Mouse (Mus musculus) olfactory bulb, adult 2 months (tissue): Measurements from ENCODE around the gene Trim80. TPM values are rescaled to one million over a fixed set of nuclear protein-coding genes. Genes with fewer than 3 reads are reported as not detected.

Experiments
- H3K27ac ChIP-seq: fragments of 200-500 bp; 2 replicates; pipeline ENCODE4 v1.5.1; 2012; ENCODE audit warnings: low read depth, low read length; ENCODE audit not compliant: insufficient read depth
- H3K4me1 ChIP-seq: fragments of 200-500 bp; 2 replicates; pipeline ENCODE4 v1.6.1; 2012; ENCODE audit warnings: low read length; ENCODE audit not compliant: control insufficient read depth, insufficient read depth
- H3K4me3 ChIP-seq: fragments of 200-500 bp; 2 replicates; pipeline ENCODE4 v1.5.1; 2012; ENCODE audit warnings: mild to moderate bottlenecking, low read depth, low read length, moderate library complexity; ENCODE audit not compliant: insufficient read depth
- CTCF ChIP-seq: fragments of 200-500 bp; IDR thresholded peaks from 2 replicates; pipeline ENCODE4 v1.5.1; 2012; ENCODE audit warnings: low read depth, mild to moderate bottlenecking, low read length, moderate library complexity; ENCODE audit not compliant: insufficient read depth
- POLR2A ChIP-seq: fragments of 200-500 bp; IDR thresholded peaks from 2 replicates; pipeline ENCODE4 v1.6.1; 2012; ENCODE audit warnings: mild to moderate bottlenecking, low read depth, low read length, moderate library complexity; ENCODE audit not compliant: insufficient read depth
- WGBS: fragments of 180-500 bp; shearing (Covaris S2); methylation state at CpG from one replicate; pipeline ENCODE4 v1.1.7; 2018; 5-methylcytosine and 5-hydroxymethylcytosine counted together
- polyA plus RNA-seq: library from polyadenylated mRNA; stranded (reverse); fragments of >200 nt; gene quantifications from 2 replicates; pipeline ENCODE4 v1.2.4, GENCODE M21; 2012; ENCODE audit warnings: low replicate concordance; ENCODE audit not compliant: missing spikeins, insufficient read depth, insufficient read length

Trim80 gene
- polyA plus RNA-seq, 1 experiment, result not detected

DNA sequence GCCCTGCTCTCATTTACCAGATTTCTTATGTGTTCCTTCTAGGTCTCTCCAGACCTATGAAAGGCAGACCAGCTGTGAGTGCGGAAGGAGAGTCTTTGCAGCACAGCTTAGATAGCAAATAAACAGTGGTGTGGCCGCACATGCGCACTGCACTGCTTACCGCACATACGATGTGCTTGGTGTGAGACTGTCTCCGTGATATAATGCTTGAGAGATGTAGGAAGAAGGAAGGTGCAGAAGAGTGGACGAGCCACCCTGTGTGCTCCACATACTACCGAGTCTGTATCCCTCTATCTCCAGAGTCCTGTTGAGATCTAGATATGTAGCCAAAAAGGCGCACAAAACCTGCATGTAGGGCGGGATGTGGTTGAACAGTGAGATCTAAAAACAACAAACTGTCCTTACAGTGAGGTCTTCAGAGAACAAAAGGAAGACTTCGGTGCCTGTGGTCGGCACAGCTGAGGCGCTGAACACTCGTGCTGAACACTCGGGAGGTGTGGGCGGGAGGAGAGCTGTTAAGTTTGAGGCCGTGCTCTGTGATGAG lies 33.4 kb upstream of the Trim80 start:
- no peak overlapping the region for H3K4me3 ChIP-seq
- H3K27ac ChIP-seq, result no peak overlapping the region
- 83% methylated on average over 17 of the region's 17 CpGs for WGBS
- TF ChIP-seq CTCF (no peak), POLR2A (no peak)
- 0 out of 2 replicates have a peak, but pooled peaks cover 7% of the 10 kb centered on the region for H3K4me1 ChIP-seq

DNA sequence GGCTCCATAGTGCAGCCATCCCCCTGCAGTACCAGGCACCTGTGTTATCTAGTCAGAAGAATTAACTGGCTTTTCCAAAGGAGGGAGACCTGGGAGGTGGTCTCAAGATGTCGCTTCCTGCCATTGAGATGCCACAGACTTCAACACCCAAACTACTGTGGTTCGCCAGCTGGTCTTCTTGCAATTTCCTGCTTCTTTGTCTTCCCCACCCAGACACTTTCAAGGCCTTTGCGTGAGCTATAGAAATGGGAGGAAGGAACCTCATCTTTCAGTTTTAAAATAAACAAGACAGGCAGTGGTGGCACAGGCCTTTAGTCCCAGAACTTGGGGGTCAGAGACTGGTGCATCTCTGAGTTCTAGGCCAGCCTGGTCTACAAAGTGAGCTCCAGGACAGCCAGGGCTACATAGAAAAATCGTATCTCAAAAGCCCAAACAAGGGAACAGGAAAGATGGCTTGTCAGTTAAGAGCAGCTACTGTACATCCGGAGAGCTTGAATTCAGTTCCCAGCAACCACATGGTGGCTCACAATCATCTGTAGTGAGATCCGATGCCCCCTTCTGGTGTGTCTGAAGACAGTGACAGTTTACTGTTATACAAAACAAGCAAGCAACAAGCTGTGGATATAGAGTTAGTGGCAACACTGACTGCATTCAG lies 32.0 kb upstream of the Trim80 start:
- WGBS, result 74% methylated on average over 6 of the region's 6 CpGs
- TF ChIP-seq POLR2A (no peak), CTCF (no peak)
- Histone ChIP-seq H3K4me1 (0 out of 2 replicates have a peak, but pooled peaks cover 9% of the 10 kb centered on the region), H3K27ac (no peak overlapping the region; the same call in 1 of the 2 replicates), H3K4me3 (no peak overlapping the region)

DNA sequence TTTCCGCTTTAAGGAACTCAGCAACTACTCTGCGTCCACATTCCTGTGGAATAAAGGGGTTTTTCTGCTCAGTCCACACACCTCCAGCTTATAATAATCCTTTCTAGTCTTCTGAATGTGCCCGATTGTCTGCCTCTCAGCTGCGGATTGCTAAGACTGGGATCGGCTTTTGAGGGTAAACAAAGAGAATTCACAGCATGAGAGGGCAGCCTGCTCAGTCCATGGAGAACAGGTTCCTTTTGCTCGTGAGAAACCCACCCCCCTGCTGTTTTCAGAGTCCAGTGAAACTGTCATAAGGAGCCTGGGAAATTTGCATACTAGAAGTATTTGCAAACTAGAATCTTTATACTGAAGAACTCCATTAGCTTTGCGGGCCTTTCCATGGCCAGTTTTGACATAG lies 30.8 kb upstream of the Trim80 start:
- WGBS, result 41% methylated on average over 7 of the region's 7 CpGs
- Histone ChIP-seq H3K27ac (no peak overlapping the region; the same call in 1 of the 2 replicates), H3K4me1 (peaks cover 11% of the 10 kb centered on the region), H3K4me3 (no peak overlapping the region)
- TF ChIP-seq POLR2A, result no peak
- TF ChIP-seq CTCF, result no peak

DNA sequence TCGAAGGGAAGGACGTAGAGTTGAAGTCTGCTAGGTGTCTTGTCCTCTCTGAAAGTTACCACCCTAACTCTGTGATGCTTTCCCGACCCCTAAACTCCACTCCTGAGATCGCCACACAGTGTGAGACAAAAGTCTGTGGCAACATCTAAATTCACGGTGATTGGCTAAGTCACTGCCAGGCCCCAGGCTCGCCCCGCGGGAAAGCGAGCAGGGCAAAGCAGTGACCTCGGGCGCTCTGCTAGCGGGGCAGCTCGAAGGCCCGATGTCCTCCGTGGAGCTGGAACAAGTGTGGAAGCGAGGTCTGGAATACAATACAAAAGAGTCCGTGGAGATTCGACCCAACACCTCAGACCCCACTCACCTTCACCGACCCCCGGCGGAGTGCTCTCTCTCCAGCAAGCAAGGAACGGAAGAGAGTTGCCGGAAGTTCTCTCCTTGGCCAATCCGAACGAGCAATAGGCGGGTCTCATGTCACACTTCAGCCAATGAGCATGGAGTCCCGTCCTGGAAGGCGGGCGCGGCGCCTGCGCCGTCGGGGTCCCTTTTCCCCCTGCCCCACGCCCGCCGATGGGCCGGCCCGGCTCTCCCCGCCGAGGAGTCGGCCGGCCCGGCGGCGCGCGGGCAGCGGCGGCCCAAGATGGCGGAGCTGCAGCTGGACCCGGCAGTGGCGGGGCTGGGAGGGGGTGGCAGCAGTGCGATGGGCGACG lies 20.7 kb upstream of the Trim80 start, which contains the start of the genes Atp5h and Kctd2:
Gene Atp5h, minus strand, starts transcription at position 432 of the 707 bp plus-strand sequence.
Gene Kctd2, plus strand, starts transcription at position 598 of the 707 bp plus-strand sequence.
- Histone ChIP-seq H3K4me1 (peaks cover 12% of the 10 kb centered on the region), H3K27ac (peak within 1 kb of the TSS; percentile 72), H3K4me3 (peak within 1 kb of the TSS; percentile 90)
- under 1% methylated on average over 56 of the region's 56 CpGs for WGBS
- TF ChIP-seq POLR2A (peak; percentile 81), CTCF (no peak)

DNA sequence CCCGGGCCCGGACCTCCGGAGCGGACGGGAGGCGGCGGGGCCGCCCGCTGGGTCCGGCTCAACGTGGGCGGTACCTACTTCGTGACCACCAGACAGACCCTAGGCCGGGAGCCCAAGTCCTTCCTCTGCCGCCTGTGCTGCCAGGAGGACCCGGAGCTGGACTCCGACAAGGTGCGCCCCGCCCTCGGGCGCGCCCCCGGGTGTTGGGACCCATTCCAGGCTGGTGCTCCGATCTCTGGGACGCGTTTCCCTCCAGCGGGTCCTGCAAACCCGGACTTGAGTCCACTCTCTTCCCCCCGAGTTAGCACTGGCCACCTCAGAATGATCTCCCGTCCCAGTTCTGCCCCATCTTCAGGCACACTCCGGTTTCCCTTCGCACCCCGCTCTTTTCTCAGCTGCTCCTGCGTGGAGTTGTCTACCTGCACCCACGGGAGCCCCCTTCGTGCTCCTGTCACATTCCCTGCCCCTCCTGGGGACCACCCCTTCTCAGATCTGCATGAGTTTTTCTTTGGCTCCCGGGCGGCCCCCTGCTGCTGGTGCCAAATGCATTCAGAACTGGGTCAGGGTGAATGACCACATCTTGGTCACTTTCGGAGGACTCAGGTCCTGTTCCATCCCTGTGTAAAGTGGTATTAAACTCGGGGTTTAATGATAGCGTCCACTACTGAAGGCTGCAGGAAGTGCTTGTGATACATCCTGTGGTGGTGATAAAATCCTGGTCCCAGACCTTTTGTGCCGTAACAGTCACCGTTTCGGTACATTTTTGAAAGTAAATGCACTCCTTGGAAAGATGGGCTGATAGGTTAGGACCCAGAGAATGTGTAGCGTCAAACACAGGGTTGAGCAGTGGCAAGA lies 19.8 kb upstream of the Trim80 start:
- 1% methylated on average over 45 of the region's 45 CpGs for WGBS
- Histone ChIP-seq H3K4me3 (peak overlapping the region; percentile 90), H3K4me1 (peaks cover 12% of the 10 kb centered on the region), H3K27ac (no peak overlapping the region; the same call in 1 of the 2 replicates)
- TF ChIP-seq POLR2A, result no peak
- TF ChIP-seq CTCF, result no peak

DNA sequence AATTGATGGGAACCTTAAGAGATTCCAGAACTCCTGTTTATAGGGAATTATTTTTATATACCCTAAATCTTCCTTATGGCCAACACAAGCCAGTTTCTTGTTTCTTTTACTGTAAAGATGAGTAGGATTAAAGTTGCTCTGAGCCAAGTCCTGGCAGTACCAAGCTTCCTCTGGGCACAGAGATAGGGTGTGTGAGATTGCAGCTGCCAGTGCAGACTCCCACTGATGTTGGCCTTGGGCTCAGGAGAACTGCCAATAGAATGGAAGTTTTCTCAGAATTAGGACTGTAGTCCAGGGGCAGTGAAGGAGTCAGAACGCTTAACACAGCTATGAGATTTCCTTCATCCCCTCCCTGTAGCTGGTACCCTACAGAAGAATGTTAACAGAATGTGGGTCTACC lies 19.0 kb upstream of the Trim80 start:
- no peak for TF ChIP-seq CTCF
- TF ChIP-seq POLR2A, result no peak
- WGBS, result 20% methylated on average over 1 of the region's 1 CpGs
- Histone ChIP-seq H3K27ac (no peak overlapping the region), H3K4me1 (peaks cover 12% of the 10 kb centered on the region), H3K4me3 (no peak overlapping the region)

DNA sequence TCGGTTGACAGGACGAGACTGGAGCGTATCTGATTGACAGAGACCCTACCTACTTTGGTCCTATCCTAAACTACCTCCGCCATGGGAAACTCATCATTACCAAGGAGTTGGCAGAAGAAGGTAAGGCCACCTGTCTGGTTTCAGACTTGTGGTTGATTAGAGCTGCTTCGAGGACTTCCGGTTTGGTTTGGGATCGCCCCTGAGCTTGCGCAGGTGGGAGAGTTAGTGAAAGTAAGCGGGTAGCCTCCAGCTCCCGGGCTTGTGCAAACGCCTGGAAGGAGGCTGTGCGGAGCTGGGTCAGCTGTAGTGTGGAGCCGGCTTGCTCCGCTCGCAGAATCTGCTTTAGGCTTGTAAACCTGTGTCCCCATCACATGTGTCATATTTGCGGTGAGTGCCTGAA lies 18.4 kb upstream of the Trim80 start:
- Histone ChIP-seq H3K27ac (no peak overlapping the region), H3K4me3 (no peak overlapping the region), H3K4me1 (peaks cover 12% of the 10 kb centered on the region)
- 89% methylated on average over 16 of the region's 16 CpGs for WGBS
- TF ChIP-seq POLR2A (no peak), CTCF (no peak)

DNA sequence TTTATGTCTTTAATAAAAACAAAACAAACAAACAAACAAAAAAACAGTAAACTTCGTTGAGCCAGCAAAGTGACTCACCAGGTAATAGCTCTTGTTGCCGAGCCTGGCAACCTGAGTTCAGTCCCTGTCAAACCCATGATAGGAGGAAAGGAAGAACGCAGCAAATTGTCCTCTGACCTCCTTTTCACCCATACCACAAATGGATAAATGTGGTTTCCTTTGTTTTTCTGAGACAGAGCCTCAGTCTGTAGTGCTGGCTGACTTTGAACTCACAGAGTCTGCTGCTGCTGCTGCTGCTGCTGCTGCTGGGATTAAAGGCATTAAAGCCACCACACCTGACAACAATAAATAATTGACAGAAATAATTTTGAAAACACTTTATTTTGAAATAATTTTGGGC lies 17.3 kb upstream of the Trim80 start:
- TF ChIP-seq CTCF (no peak), POLR2A (no peak)
- Histone ChIP-seq H3K4me1 (peaks cover 21% of the 10 kb centered on the region), H3K4me3 (no peak overlapping the region), H3K27ac (no peak overlapping the region)
- WGBS, result 86% methylated on average over 3 of the region's 3 CpGs

DNA sequence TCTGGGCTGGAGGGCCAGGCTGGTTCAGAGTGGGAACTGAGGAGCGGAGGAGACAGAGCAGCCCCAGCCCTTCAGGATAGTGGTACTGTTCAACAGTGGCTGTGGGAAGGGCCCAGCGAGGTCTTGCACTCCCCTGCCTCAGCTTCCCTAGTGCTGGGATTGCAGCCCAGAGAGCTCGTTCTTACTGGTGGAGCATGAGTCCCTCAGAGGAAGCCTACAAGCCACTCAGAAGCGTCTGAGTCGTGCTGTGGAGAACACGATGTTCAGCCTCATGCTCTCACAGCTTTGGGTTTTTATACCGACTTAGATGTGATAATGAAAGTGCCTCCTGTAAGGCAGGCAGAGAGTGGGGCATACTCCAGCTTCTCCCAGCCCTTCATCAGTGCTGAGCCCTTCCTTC lies 15.7 kb upstream of the Trim80 start:
- Histone ChIP-seq H3K27ac (no peak overlapping the region), H3K4me1 (peaks cover 18% of the 10 kb centered on the region), H3K4me3 (no peak overlapping the region)
- no peak for TF ChIP-seq CTCF
- no peak for TF ChIP-seq POLR2A
- 90% methylated on average over 7 of the region's 7 CpGs for WGBS
